Mouse (Mus musculus): ENCODE results near the gene Dcst2.

DNA sequence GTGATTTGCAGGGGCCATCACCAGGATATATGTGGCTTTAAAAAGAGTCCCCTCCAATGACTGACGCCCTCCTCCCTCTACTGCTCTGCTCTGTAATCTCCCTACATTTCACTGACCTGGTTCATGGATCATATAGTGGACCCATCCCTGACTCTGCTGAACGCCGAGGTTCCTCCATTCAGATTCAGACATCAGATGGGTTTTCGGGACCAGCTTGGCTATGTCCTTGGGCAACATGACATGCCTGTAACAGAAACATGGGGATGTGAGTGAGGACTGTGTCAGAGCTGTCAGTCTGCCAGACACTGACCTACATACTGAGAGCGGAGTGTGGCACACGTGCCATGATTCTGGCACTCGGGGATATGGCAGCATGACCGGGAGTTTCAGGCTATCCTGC is 54.4 kb downstream of the Dcst2 start:
- TF ChIP-seq TCF12 (IDR thresholded peaks at IDR 0.05; ENCODE audit: insufficient read depth, poor library complexity, severe bottlenecking) (no peak), MYOD1 (IDR thresholded peaks at IDR 0.05; ENCODE audit: control insufficient read depth in 1 of 3, insufficient read length in 2 of 3, low read depth in 2 of 3) (no peak), MAX (IDR thresholded peaks at IDR 0.05; ENCODE audit: low read depth) (no peak), POLR2AphosphoS2 (IDR thresholded peaks at IDR 0.05; ENCODE audit: insufficient read length, low read depth) (no peak)
